Mouse (Mus musculus): Measurements from ENCODE around the gene Kcnk13.

DNA sequence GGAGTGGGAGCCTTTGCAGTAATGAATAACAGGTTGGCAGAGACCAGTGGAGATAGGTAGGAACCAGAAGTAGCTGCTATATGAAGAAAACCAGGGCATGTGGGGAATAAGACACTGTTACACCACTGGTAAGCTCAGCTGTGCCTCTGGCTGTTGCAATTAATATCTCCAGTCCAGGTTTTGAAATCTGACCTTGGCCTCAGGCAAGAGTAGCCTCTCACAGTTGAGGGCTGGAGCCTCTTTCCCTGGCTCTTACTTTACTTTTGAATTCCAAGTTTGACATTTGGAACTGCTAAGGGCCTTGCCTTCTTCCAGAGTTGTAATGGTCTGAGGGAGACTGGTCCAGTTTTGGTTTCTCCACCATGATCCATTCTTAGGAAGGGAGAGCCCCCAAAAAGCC, 97.5 kb downstream of the Kcnk13 start:
- TF ChIP-seq POLR2A (IDR thresholded peaks at IDR 0.05; ENCODE audit: borderline replicate concordance, extremely low read depth, low read depth, low read length) = no peak
- TF ChIP-seq CTCF (IDR thresholded peaks at IDR 0.05; ENCODE audit: insufficient read depth, low read length) = no peak
